Mouse (Mus musculus) megakaryocyte, embryonic 14.5 days (primary cell): ENCODE results near the gene Nkrf.

ENCODE experiments used
- FLI1 ChIP-seq: IDR thresholded peaks from 2 replicates; pipeline ENCODE4 v1.6.1; 2012; ENCODE audit warnings: low read length, inconsistent platforms, mixed read lengths
- GATA1 ChIP-seq: IDR thresholded peaks from 3 replicates; pipeline ENCODE4 v1.6.1; 2012; ENCODE audit warnings: mixed read lengths, low read length, inconsistent platforms, borderline replicate concordance

- TF ChIP-seq GATA1 (no peak), FLI1 (no peak)
Observed at GRCm38 (mm10) chrX:36874704-36875128, 28.0 kb downstream of the Nkrf start.
